Mouse (Mus musculus) right cerebral cortex, postnatal 4 days (tissue): Measurements from ENCODE around the gene Iyd.

Experiments
- DNase-seq: peaks from one replicate; pipeline ENCODE4 v3.0.0-alpha.2; 2022

Gene Iyd

DNA sequence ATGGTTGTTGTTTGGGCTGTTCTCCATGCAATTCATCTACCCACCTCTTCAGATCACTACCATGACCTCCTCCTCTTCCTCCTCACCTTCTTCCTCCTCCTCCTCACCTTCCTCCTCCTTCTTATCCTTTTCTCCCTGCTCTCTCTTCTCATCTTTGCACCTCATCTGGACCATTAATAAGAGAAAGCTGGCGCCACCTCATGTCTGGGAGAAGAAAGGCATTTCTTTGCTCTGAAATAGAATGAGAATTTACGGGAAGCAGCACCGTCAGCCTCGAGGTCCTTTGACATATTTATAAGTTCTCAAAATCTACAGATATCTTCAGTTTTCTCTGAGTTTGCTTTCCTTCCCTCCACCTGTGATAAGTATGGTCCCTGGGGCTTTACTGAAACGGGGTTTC lies 15.1 kb downstream of the Iyd start:
- no peak for DNase-seq

DNA sequence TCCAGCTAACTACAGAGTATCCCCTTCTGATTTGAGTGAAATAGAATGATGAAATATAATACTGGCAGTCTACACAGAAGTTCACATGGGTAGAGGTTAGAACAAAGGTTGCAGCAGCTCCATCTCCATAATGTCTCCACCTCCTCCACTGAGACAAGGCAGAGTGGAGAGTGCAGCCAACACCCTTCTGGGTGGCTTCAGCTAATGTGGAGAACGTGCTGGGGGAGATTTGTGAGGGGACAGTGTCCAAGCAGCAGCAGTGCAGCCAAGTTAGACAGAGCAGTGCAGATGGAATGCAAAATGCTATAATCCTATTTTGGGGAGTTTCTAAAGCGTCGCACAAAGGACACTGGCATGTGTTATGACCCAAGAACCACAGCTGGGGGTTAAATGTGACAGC lies 16.5 kb downstream of the Iyd start:
- no peak for DNase-seq

DNA sequence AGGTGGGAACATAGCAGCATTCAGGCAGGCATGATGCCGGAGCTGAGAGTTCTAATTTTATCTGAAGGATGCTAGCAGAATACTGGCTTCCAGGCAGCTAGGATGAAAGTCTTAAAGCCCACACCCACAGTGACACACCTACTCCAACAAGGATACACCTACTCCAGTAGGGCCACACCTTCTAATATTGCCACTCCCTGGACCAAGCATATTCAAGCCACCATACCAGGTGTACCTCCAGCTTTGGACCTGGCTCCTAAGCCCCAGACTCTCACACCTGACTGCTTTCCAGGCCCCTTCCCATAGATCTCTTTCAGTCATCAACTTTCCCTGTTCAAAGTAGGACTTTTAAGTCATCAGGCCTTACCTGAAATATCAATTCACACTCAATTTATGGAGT lies 19.1 kb downstream of the Iyd start:
- no peak for DNase-seq

DNA sequence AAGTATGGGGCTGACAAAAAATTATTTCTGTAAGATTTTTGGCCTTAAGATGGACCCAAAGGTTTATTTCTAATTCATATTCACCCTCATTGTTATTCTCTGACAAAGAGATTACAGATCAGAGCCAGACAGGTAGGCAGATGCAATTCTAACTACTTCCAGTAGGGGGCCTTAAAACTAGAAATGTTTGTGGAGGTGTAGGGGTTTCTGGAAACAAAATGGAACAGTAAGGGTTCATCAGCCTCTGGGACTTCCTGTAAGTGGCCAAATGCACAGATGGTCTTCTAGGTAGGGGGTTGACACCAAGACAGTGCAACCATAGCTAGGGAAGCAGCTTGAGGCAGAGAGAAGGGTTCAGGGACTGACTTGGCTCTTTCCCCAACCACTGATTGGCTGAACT lies 22.1 kb downstream of the Iyd start:
- DNase-seq, result no peak

DNA sequence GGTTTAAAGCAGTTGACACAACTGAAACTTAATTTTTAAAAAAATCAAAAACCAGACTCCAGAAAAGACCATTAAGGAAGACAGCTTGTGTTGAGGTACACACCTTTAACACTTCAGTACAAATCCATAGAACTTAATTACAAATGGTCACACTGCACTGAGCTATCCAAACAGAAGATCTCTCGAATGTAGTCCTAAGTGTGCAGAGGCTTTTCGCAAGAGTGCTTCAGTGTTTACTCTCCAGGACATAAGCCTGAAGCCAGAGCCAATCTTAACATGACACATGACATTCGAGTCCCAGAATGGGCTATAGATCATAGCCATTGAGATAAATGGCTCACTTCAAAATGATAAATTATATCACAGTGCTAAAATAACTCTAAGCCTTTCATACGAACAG lies 25.1 kb downstream of the Iyd start:
- no peak for DNase-seq

DNA sequence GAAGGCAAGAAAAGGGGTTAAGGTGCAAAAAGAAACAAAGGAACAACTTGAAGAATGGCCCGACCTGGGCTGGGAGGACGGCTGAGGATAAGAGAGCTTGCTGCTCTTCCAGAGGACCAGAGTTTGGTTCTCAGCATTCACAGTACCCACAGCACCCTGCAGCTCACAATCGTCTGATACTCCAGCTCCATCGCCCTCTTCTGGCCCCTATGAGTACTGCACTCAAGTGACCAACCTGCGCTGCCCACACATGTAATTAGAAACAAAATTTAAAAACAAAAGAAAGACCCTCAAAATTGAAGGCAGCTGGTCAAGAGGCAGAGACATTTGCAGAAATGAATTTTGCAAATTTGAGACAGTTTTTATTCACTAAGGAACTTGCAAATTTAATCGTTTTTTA lies 27.8 kb downstream of the Iyd start:
- no peak for DNase-seq

DNA sequence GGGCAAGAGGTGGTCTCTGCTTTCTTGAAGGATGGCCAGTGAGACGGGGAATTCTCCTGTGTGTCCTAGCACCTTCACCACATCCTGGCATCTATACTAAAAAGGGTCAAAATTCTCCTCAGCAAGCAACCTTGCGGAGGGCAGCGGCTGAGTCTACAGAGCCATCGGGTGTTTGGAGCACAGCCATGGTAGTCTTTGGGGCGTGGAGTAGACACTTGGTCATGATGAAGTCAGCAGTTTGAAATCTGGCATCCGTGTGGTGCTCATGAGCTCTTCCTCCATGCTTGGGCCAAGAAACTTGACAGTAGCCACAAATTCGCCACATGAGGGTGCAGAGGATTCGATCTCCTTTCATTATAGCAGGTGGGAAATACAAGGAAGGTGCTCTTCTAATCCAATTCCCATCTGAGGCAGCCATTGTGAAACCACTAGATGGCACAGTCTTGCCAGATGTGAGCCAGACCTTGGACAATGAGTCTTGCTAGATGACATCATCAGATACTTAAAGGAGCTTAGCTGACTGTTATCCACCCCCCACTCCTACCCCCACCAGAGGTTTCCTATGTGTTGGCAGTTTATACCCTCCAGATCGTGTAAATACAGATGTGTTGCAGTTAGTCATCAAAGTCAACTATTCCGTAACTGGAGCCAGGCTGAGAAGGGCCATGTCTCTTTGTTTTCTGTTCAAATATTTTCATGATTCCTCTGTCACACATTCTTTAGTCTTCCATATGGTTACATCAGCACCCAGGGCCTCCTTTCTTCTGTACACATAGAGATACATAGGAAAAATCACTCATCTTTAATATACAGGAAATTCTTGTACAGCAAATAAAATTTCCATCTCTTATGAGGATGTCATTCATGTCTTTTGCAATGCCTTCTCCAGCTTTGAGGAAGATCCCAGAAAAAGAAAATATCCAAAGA lies 32.9 kb downstream of the Iyd start:
- DNase-seq, result no peak

DNA sequence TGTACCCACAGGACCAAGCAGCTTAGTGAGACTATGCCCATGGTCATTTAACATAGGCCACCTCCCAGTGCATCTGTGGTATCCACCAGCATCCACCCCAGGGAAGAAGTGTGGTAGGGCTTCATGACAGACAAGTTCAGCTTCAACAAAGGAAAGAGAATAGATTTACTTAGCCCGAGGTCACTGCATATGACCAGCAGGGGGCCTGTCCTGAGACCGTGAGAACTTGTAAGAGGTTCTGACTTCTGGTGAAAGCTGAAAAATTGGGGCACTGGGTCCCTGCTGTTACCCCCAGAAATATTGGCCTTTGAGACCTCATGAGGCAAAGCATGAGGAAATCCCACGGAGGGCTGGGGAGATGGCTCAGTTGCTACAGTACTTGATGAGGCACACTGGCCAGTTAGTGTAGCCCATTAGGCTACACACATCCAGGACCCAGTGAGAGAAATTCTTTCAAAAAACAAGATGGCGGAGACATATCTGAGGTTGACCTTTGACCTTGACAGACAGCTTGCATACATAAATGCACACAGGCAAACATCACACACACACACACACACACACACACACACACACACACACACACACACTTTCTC lies 34.0 kb downstream of the Iyd start:
- DNase-seq, result no peak

DNA sequence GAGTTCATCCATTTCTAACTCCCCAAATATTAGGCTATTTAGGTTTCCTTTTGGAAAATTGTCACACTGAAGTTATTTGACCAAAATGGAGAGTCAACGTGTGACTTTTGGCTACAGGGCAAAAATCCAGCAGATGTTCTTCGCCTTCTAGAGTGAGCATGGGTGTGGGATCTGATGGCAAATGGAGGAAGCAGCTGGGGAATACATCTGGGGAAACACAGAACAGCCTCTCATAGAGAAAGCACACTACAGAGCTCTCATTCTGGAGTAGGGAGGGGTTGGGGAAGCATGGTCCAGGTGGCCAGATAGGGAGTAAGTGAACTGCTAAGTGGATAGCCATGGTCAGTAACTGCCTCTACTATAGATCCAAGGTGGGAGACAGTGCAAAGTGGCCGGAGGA lies 50.6 kb downstream of the Iyd start:
- no peak for DNase-seq

DNA sequence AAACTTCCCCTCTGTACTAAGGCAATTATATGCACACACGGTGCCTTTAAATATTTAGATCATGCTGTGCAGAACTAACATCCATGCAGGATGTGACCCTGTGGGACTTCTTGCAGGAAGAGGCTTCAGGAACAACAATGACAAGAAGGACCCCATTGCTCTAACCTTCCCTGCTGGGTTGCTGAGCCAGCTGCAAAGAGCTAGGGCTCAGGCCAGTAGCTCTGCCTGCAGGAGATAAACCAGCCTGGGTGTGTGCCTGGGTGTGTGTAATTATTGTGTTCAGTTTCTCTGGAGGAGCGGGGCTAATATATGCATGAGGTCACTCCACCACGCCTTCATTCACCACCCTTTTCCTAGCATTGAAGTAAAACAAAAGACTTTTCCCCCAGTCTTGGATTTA lies 51.8 kb downstream of the Iyd start:
- no peak for DNase-seq

DNA sequence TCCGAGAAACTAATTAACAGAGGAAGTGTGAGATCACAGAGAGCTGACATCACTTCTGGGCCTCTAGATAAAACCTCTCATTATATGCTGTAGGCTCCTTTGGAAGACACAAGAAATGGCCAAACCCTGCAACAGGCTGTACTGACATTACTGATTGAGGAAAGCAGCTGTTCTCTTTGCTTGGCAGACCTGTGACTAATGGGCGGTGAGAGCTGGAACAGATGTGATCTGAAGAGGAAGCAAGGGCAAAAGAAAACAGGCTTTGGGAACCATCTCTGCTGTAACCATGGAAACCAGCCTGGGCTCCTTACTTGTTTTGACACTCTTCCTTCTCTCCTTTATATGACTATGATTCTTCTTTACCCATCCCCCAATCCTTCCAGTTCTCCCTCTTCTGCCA lies 56.7 kb downstream of the Iyd start:
- DNase-seq, result no peak

DNA sequence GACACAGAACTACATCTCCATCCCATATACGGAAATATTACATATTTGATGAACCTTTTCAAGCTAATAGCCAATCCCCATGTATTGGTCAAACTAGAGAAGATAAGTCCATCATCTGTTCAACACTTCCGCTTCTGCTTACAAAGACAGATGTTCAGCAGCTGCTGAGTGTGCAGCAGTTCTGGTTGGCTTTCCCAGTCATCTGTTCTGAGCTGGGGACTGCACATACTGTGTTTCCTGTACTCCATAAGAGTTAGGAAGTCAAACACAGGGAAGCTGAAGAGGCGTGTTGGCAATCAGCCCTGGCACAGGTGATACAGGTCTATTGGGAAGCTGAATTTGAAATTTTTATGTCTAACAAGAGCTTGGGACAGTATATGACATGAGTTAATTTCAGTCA lies 57.7 kb downstream of the Iyd start:
- no peak for DNase-seq
